Mouse (Mus musculus) kidney, adult 2 months (tissue): ENCODE data around the gene Btk. TPM values are rescaled to one million over a fixed set of nuclear protein-coding genes. Genes with fewer than 3 reads are reported as not detected.

Source experiments
- DNase-seq: peaks from one replicate; pipeline ENCODE4 v3.0.0; 2021
- H3K27ac ChIP-seq: fragments of 200-500 bp; 2 replicates; pipeline ENCODE4 v1.5.1; 2012; ENCODE audit warnings: low read depth, low read length, control low read depth, inconsistent platforms; ENCODE audit not compliant: insufficient read depth
- H3K27me3 ChIP-seq: fragments of 200-500 bp; replicated peaks from 2 replicates; pipeline ENCODE4 v1.6.1; 2012; ENCODE audit warnings: mild to moderate bottlenecking, moderate library complexity, low read length, inconsistent platforms; ENCODE audit not compliant: control insufficient read depth, insufficient read depth
- H3K36me3 ChIP-seq: fragments of 200-500 bp; 2 replicates; pipeline ENCODE4 v1.6.1; 2012; ENCODE audit warnings: mild to moderate bottlenecking, moderate library complexity, low read length, inconsistent platforms; ENCODE audit not compliant: control insufficient read depth, insufficient read depth
- H3K4me1 ChIP-seq: fragments of 200-500 bp; 2 replicates; pipeline ENCODE4 v1.6.1; 2011; ENCODE audit warnings: low read length; ENCODE audit not compliant: control insufficient read depth, insufficient read depth
- H3K4me3 ChIP-seq: fragments of 200-500 bp; 2 replicates; pipeline ENCODE4 v1.5.1; 2011; ENCODE audit warnings: mild to moderate bottlenecking, low read depth, low read length, control low read depth; ENCODE audit not compliant: insufficient read depth
- CTCF ChIP-seq: fragments of 200-500 bp; conservative IDR thresholded peaks from 2 replicates; pipeline ENCODE4 v1.5.1; 2011; ENCODE audit warnings: low read depth, mild to moderate bottlenecking, control low read depth, low read length, moderate library complexity, mixed read lengths; ENCODE audit not compliant: insufficient read depth, insufficient read length
- POLR2A ChIP-seq: fragments of 200-500 bp; IDR thresholded peaks from one replicate; pipeline ENCODE4 v1.6.1; 2011; ENCODE audit warnings: low read depth, low read length, control low read depth
- WGBS: fragments of 180-500 bp; shearing (Covaris S2); methylation state at CpG from one replicate; pipeline ENCODE4 v1.1.7; 2018; 5-methylcytosine and 5-hydroxymethylcytosine counted together
- polyA plus RNA-seq: library from polyadenylated mRNA; depleted of rRNA; stranded (reverse); fragments of >200 nt; gene quantifications from 2 replicates; pipeline ENCODE4 v1.2.3, GENCODE M21; 2012; rRNA removed

The Btk gene
- 0.29 and 0.70 TPM in 2 replicates for polyA plus RNA-seq

- H3K36me3 ChIP-seq = no peaks in the 10 kb centered on the region
- H3K27ac ChIP-seq = no peak within 1 kb of the TSS
- H3K4me3 ChIP-seq = peak within 1 kb of the TSS; percentile 19; the same call in 1 of the 2 replicates
- H3K4me1 ChIP-seq = peaks cover 5% of the 10 kb centered on the region; the same call in 1 of the 2 replicates
- WGBS = 84% methylated on average over 11 of the region's 11 CpGs
- TF ChIP-seq POLR2A = no peak
- no peak for TF ChIP-seq CTCF
- DNase-seq = no peak
- H3K27me3 ChIP-seq = no peaks in the 10 kb centered on the region
Measured at GRCm38 (mm10) chrX:134582888-134583669, at the start of gene Btk. Gene Btk (minus strand): TSS chrX:134583570.

DNA sequence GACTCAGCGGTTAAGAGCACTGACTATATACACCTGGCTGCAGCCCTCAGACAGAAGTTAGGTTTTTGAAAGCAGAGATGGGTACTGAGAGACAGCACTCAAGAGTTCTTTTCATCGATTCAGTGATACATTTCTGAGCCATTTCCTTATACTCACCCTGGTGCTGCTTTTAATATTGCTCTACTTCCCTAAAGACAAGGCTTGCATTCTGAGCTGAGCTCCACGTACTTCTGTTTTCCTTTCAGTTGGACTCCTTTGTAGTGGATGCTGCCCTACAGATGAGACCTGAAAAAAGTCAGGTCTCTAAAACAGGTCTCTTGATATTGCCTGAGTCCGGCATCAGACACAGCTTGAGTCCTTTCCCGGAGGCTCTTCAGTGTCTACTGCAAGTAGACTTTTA is 49.3 kb upstream of the Btk start:
- no peak overlapping the region for H3K27ac ChIP-seq

DNA sequence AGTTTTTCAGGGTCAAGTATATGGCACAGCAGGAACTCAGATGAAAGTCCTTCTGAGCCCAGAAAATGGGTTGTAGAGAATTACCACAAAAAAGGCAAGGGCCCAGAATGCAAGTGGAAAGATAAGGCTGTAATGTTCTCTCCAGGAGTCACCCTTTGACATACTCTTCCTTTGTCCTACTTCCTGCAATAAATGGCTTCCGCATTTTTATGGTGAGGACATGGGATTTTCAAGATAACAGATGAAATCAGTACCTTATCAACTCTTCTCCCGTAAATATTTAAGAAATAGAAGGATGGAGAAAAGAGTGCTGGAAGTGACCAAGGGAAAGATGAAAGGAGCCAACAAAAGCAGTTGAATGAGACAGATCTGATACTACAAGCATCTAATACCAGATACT is 44.8 kb upstream of the Btk start:
- DNase-seq = no peak
- Histone ChIP-seq H3K27me3 (no peaks in the 10 kb centered on the region), H3K4me3 (no peak overlapping the region), H3K36me3 (no peaks in the 10 kb centered on the region), H3K27ac (no peak overlapping the region), H3K4me1 (no peaks in the 10 kb centered on the region)
- WGBS = 67% methylated on average over 2 of the region's 2 CpGs
- TF ChIP-seq POLR2A = no peak
- no peak for TF ChIP-seq CTCF

More for the DNA sequence above, 49.3 kb upstream of the Btk start:
- DNase-seq = no peak
- no peaks in the 10 kb centered on the region for H3K36me3 ChIP-seq
- 94% methylated on average over 5 of the region's 5 CpGs for WGBS
- H3K4me1 ChIP-seq = no peaks in the 10 kb centered on the region
- no peak for TF ChIP-seq CTCF
- no peak for TF ChIP-seq POLR2A
- H3K27me3 ChIP-seq = no peaks in the 10 kb centered on the region
- no peak overlapping the region for H3K4me3 ChIP-seq

- 82% methylated on average over 4 of the region's 4 CpGs for WGBS
- H3K4me1 ChIP-seq = no peaks in the 10 kb centered on the region
- no peaks in the 10 kb centered on the region for H3K36me3 ChIP-seq
- no peak overlapping the region for H3K4me3 ChIP-seq
- no peak for TF ChIP-seq POLR2A
- no peak for TF ChIP-seq CTCF
- no peak for DNase-seq
- H3K27me3 ChIP-seq = no peaks in the 10 kb centered on the region
- no peak overlapping the region for H3K27ac ChIP-seq
Measured at GRCm38 (mm10) chrX:134623350-134623749, 40.0 kb upstream of the Btk start.

GRCm38 (mm10) chrX:134621685-134622084 is 38.3 kb upstream of the Btk start:
- 90% methylated on average over 3 of the region's 3 CpGs for WGBS
- no peaks in the 10 kb centered on the region for H3K27me3 ChIP-seq
- DNase-seq = no peak
- no peak overlapping the region for H3K27ac ChIP-seq
- no peaks in the 10 kb centered on the region for H3K4me1 ChIP-seq
- H3K4me3 ChIP-seq = no peak overlapping the region
- H3K36me3 ChIP-seq = no peaks in the 10 kb centered on the region
- no peak for TF ChIP-seq CTCF
- no peak for TF ChIP-seq POLR2A

GRCm38 (mm10) chrX:134620254-134620865 is 37.0 kb upstream of the Btk start:
- no peaks in the 10 kb centered on the region for H3K36me3 ChIP-seq
- no peak overlapping the region for H3K4me3 ChIP-seq
- WGBS = 62% methylated on average over 8 of the region's 8 CpGs
- H3K27ac ChIP-seq = no peak overlapping the region
- no peaks in the 10 kb centered on the region for H3K27me3 ChIP-seq
- TF ChIP-seq CTCF (no peak), POLR2A (no peak)
- no peaks in the 10 kb centered on the region for H3K4me1 ChIP-seq
- no peak for DNase-seq

GRCm38 (mm10) chrX:134619695-134620094 is 36.3 kb upstream of the Btk start:
- H3K36me3 ChIP-seq = no peaks in the 10 kb centered on the region
- TF ChIP-seq CTCF (no peak), POLR2A (no peak)
- no peak for DNase-seq
- no peak overlapping the region for H3K4me3 ChIP-seq
- H3K4me1 ChIP-seq = no peaks in the 10 kb centered on the region
- no peaks in the 10 kb centered on the region for H3K27me3 ChIP-seq
- WGBS = 63% methylated on average over 9 of the region's 9 CpGs
- H3K27ac ChIP-seq = no peak overlapping the region
